Mouse (Mus musculus): ENCODE results near the gene Pnkd.

GRCm38 (mm10) chr1:74340361-74340764 lies 55.6 kb downstream of the Pnkd start:
- TF ChIP-seq CTCF (IDR thresholded peaks at IDR 0.05; ENCODE audit: low read depth, low read length) (no peak), POLR2A (IDR thresholded peaks at IDR 0.05; ENCODE audit: insufficient read depth, low read length) (no peak), EP300 (IDR thresholded peaks at IDR 0.05; ENCODE audit: insufficient read depth, low read depth, low read length) (no peak)

Measured in ES-Bruce4 (cell line).